Mouse (Mus musculus): ENCODE results near the gene Gm20458. TPM values are rescaled to one million over a fixed set of nuclear protein-coding genes. Genes with fewer than 3 reads are reported as not detected.

Gm20458 gene
- polyA plus RNA-seq, 1 experiment = 27.8 TPM

DNA sequence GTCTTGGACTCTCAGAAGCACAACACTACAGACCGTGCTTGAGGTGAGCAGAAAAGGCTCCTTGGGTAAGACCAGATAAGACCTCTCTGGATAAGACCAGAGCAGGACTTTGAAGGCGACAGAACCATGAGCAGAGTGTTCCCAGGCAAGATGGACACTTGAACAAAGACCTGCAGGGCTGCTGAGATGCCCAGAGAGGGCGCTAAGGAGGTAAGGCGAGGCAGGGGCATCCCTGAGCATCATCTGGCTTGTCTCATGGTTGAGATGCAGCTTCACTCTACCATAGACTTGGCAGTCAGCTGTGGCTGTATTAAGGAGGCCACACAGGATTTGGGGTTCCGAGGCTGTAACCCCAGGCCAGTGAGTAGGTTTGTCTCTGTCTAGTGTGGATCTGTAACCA, 38.5 kb downstream of the Gm20458 start:
- peaks cover 40% of the 10 kb centered on the region for H3K36me3 ChIP-seq (ENCODE audit: control insufficient read depth, insufficient read depth, low read length)
- H3K27me3 ChIP-seq (ENCODE audit: control insufficient read depth, insufficient read depth, low read length) = no peaks in the 10 kb centered on the region
- peaks cover 6% of the 10 kb centered on the region for H3K4me1 ChIP-seq (replicated peaks; ENCODE audit: control insufficient read depth, insufficient read depth, low read length)
- DNase-seq = no peak
- TF ChIP-seq POLR2A (IDR thresholded peaks at IDR 0.05; ENCODE audit: control insufficient read depth, extremely low read depth, insufficient read depth, low read length, poor library complexity) (no peak), CTCF (IDR thresholded peaks at IDR 0.05; ENCODE audit: borderline replicate concordance, control insufficient read depth, extremely low read depth, insufficient read depth, low read length, poor library complexity) (no peak)
- no peak overlapping the region for H3K27ac ChIP-seq (ENCODE audit: control insufficient read depth, insufficient read depth, low read length)
- no peak overlapping the region for H3K4me3 ChIP-seq (ENCODE audit: control insufficient read depth, insufficient read depth, low read length)
- WGBS = 97% methylated on average over 5 of the region's 5 CpGs

DNA sequence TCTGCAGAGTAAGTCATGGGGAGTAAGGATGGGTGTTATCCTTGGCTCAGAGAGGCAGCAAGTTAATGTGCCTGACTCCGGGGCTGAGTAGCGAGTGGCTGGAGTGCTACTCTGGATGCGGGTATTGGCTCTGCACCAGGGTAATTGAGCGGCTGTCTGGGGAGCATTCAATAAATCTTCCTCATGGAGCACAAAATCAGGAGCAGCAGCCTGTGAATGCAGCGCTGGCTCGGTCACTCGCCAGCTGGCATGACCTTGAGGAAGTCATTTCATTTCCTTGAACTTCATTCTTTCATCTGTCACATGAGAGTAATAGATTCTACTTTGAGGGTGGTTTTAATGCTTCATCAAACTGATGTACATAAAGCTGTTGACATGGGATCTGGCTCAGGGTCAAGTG, 39.7 kb downstream of the Gm20458 start:
- peaks cover 6% of the 10 kb centered on the region for H3K4me1 ChIP-seq (replicated peaks; ENCODE audit: control insufficient read depth, insufficient read depth, low read length)
- WGBS = 95% methylated on average over 7 of the region's 7 CpGs
- H3K27ac ChIP-seq (ENCODE audit: control insufficient read depth, insufficient read depth, low read length) = no peak overlapping the region
- no peak for DNase-seq
- no peaks in the 10 kb centered on the region for H3K27me3 ChIP-seq (ENCODE audit: control insufficient read depth, insufficient read depth, low read length)
- H3K4me3 ChIP-seq (ENCODE audit: control insufficient read depth, insufficient read depth, low read length) = no peak overlapping the region
- peaks cover 49% of the 10 kb centered on the region for H3K36me3 ChIP-seq (ENCODE audit: control insufficient read depth, insufficient read depth, low read length)
- TF ChIP-seq POLR2A (IDR thresholded peaks at IDR 0.05; ENCODE audit: control insufficient read depth, extremely low read depth, insufficient read depth, low read length, poor library complexity) = no peak
- no peak for TF ChIP-seq CTCF (IDR thresholded peaks at IDR 0.05; ENCODE audit: borderline replicate concordance, control insufficient read depth, extremely low read depth, insufficient read depth, low read length, poor library complexity)

DNA sequence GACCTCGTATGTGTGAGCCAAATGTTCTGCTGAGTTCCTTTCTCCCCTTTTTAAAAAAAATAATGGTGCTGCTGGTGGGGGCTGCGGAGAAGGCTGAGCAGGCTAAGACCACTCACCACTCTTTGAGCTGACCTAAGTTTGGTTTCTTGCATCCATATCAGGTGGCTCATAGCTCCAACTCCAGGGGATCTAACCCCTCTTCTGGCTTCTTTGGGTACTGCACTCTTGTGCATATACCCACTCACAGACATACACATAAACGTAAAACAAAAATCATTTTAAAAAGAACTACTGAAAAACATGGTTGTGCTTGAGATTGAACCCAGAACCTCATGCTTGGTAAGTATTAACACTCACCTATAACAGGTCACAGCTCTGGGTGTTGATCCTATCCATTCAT, 44.2 kb downstream of the Gm20458 start:
- no peak for DNase-seq
- no peak for TF ChIP-seq CTCF (IDR thresholded peaks at IDR 0.05; ENCODE audit: borderline replicate concordance, control insufficient read depth, extremely low read depth, insufficient read depth, low read length, poor library complexity)
- no peak for TF ChIP-seq POLR2A (IDR thresholded peaks at IDR 0.05; ENCODE audit: control insufficient read depth, extremely low read depth, insufficient read depth, low read length, poor library complexity)
- H3K27me3 ChIP-seq (ENCODE audit: control insufficient read depth, insufficient read depth, low read length) = no peaks in the 10 kb centered on the region
- H3K4me1 ChIP-seq (replicated peaks; ENCODE audit: control insufficient read depth, insufficient read depth, low read length) = no peaks in the 10 kb centered on the region
- H3K27ac ChIP-seq (ENCODE audit: control insufficient read depth, insufficient read depth, low read length) = no peak overlapping the region
- 93% methylated on average over 3 of the region's 3 CpGs for WGBS
- peaks cover 56% of the 10 kb centered on the region for H3K36me3 ChIP-seq (ENCODE audit: control insufficient read depth, insufficient read depth, low read length)
- H3K4me3 ChIP-seq (ENCODE audit: control insufficient read depth, insufficient read depth, low read length) = no peak overlapping the region

DNA sequence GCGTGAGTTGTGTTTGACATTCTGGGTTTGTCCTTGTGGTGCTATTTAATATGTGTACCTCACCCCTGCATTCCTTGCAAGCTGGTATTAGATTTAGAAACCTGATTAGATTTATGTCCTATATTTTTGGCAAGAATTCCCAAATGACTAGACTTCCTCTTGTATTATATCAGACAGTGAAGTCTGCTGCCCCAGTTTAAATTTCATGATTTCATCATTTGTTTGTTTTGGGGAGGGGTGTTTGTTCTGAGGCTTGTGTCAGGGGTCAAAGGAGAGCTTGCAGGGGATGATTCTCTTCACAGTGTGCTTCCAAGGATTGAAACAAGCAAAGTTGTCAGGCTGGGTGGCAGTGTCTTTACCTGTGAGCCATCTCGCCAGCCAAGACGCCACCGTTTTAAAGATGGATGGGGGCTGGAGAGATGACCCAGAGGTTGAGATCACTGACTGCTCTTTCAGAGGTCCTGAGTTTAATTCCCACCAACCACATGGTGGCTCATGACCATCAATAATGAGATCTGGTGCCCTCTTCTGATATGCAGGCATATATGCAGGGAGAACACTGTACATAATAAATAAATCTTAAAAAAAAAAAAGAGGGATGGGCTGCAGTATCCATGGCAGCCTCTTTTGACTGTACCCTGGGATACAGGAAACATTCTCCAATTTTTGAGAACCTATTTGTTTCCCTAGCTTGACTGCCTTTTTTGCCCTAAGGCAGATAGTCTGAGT, 45.0 kb downstream of the Gm20458 start:
- Histone ChIP-seq H3K36me3 (ENCODE audit: control insufficient read depth, insufficient read depth, low read length) (peaks cover 49% of the 10 kb centered on the region), H3K4me1 (replicated peaks; ENCODE audit: control insufficient read depth, insufficient read depth, low read length) (no peaks in the 10 kb centered on the region), H3K4me3 (ENCODE audit: control insufficient read depth, insufficient read depth, low read length) (no peak overlapping the region), H3K27me3 (ENCODE audit: control insufficient read depth, insufficient read depth, low read length) (no peaks in the 10 kb centered on the region), H3K27ac (ENCODE audit: control insufficient read depth, insufficient read depth, low read length) (no peak overlapping the region)
- DNase-seq = no peak
- WGBS = 98% methylated on average over 4 of the region's 4 CpGs
- TF ChIP-seq CTCF (IDR thresholded peaks at IDR 0.05; ENCODE audit: borderline replicate concordance, control insufficient read depth, extremely low read depth, insufficient read depth, low read length, poor library complexity) = no peak
- no peak for TF ChIP-seq POLR2A (IDR thresholded peaks at IDR 0.05; ENCODE audit: control insufficient read depth, extremely low read depth, insufficient read depth, low read length, poor library complexity)

DNA sequence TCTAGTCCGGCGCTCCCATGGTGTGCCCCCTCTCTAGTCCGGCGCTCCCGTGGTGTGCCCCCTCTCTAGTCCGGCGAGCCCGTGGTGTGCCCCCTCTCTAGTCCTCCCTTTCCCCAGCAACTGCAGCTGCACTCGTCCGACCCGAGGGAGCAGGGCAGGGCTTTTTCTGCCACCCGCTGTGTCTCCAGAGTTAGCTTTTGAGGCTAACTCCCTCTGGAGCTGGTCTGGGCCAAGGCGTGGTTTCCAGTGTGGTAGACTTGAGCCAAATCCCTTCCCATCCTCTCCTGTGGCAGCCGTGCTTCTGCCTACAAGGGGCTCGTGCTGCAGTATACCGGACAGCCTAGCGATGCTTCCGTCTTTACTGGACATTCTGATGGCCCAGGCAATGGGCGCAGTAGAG, 47.0 kb downstream of the Gm20458 start:
- no peak for DNase-seq
- Histone ChIP-seq H3K27me3 (ENCODE audit: control insufficient read depth, insufficient read depth, low read length) (no peaks in the 10 kb centered on the region), H3K4me3 (ENCODE audit: control insufficient read depth, insufficient read depth, low read length) (no peak overlapping the region), H3K36me3 (ENCODE audit: control insufficient read depth, insufficient read depth, low read length) (peaks cover 33% of the 10 kb centered on the region), H3K4me1 (replicated peaks; ENCODE audit: control insufficient read depth, insufficient read depth, low read length) (no peaks in the 10 kb centered on the region), H3K27ac (ENCODE audit: control insufficient read depth, insufficient read depth, low read length) (no peak overlapping the region)
- TF ChIP-seq CTCF (IDR thresholded peaks at IDR 0.05; ENCODE audit: borderline replicate concordance, control insufficient read depth, extremely low read depth, insufficient read depth, low read length, poor library complexity) (no peak), POLR2A (IDR thresholded peaks at IDR 0.05; ENCODE audit: control insufficient read depth, extremely low read depth, insufficient read depth, low read length, poor library complexity) (no peak)
- WGBS = 95% methylated on average over 19 of the region's 19 CpGs

DNA sequence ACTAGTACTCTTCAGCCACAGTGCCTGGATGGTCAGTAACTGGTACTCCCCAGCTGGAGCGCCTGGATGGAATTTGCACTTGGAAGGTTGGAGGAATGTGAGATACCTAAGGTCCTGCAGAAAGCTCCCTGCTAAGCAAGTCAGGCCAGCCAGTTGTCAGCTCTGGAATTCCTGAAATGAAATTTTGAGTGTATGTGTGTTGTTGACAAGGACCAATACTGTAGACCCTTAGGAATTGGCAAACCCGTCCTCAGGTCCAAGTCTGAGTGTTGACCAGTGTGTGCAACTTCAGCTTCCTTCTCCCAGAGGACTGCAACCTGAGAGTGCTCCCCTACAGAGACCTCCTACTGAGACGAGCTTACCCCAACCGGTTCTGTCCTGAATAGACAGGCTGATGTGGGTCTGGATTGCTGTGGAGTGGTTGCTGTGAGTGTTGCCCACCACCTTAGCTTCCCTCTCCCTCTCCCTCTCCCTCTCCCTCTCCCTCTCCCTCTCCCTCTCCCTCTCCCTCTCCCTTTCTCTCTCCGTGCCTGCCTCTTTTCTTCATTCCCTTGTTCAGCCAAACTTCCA, 49.9 kb downstream of the Gm20458 start:
- no peak for TF ChIP-seq POLR2A (IDR thresholded peaks at IDR 0.05; ENCODE audit: control insufficient read depth, extremely low read depth, insufficient read depth, low read length, poor library complexity)
- no peak overlapping the region for H3K27ac ChIP-seq (ENCODE audit: control insufficient read depth, insufficient read depth, low read length)

More for the DNA sequence above, 49.9 kb downstream of the Gm20458 start:
- WGBS = 81% methylated on average over 5 of the region's 5 CpGs
- Histone ChIP-seq H3K4me3 (ENCODE audit: control insufficient read depth, insufficient read depth, low read length) (no peak overlapping the region), H3K36me3 (ENCODE audit: control insufficient read depth, insufficient read depth, low read length) (peaks cover 8% of the 10 kb centered on the region), H3K27me3 (ENCODE audit: control insufficient read depth, insufficient read depth, low read length) (no peaks in the 10 kb centered on the region), H3K4me1 (replicated peaks; ENCODE audit: control insufficient read depth, insufficient read depth, low read length) (no peaks in the 10 kb centered on the region)
- no peak for DNase-seq

Data from thymus, adult 2 months (tissue).